Mouse (Mus musculus): ENCODE measurements at regions not wholly inside any gene's neighbourhood (a gene's known extent, or its start where the extent isn't known, plus 50 kb on each side); places are given as distances from the start of the nearest gene placed in this dataset.

- TF ChIP-seq CTCF (IDR thresholded peaks at IDR 0.05; ENCODE audit: low read depth, low read length) (no peak), POLR2AphosphoS5 (IDR thresholded peaks at IDR 0.05; ENCODE audit: insufficient replicate concordance, low read depth, low read length) (no peak)
Observed at GRCm38 (mm10) chr10:23580230-23580629, 206.8 kb downstream of the Rps12 start.
